Mouse (Mus musculus) gastrocnemius, postnatal 10 days (tissue): ENCODE data around the gene Btbd2. TPM values are rescaled to one million over a fixed set of nuclear protein-coding genes. Genes with fewer than 3 reads are reported as not detected.

ENCODE experiments used
- DNase-seq: peaks from one replicate; pipeline ENCODE4 v3.0.0; 2021; ENCODE audit warnings: mixed read lengths
- total RNA-seq, 2 experiments: library from RNA; stranded (reverse); gene quantifications; 2 replicates each; pipeline ENCODE4 v1.2.3; 2021

The Btbd2 gene
- total RNA-seq, 2 experiments from 2014 or later: 39.9 to 40.3 TPM

DNA sequence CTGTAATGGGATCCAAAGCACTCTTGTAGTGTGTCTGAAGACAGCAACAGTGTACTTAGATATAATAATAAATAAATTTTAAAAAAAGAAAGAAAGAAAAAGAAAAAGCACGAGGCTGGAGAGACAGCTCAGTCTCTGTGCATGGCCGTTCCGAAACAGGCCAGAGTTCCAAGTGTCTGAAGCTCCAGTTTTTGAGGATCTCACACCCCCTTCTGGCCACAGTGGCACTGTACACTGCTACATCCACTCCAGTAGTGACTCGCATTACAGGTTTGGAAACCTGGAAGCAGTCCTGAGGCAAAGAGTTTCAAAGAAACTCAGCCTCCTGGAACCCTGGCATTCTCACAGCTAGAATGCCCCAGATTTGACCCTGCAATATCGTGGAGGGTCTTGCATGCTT lies 31.0 kb upstream of the Btbd2 start:
- DNase-seq: peak; percentile 62

DNA sequence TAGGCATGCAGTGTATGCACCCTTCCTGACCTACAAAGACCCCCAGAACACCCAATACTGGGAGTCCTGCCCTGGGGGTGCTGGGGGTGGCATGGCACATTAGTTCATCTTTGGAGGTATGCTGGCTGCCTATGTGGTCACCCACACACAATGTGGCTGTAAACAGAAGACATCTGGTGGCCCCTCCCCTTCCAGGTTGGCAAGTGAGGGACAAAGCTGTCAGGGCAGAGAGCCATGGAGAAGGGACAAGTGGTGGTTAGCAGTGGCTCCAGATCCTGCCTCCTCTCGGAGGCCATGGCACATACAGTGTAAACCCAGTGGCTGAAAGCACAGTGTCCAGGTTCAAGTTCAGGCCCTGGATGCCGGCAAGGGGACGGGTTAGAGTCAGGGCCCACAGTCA lies 29.7 kb upstream of the Btbd2 start:
- no peak for DNase-seq

DNA sequence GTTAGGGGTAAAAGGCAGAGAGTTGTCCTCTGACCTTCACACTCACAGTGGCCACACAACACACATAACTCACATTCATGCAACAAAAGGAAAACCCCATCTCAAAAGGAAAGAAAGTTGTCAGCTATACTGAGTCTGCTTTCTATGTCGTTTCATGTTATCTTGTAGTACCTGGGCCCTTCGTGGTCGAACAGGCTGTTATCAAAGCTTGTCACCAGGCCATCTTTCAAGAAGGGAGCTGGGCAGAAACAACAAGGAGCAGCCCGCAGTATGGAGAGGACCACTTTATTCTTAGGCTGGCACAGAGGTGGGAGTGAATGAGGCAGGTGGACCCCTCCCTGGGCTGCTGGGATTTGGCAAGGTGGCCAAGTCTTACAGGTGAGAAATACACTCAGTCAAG lies 28.1 kb upstream of the Btbd2 start:
- DNase-seq: no peak

DNA sequence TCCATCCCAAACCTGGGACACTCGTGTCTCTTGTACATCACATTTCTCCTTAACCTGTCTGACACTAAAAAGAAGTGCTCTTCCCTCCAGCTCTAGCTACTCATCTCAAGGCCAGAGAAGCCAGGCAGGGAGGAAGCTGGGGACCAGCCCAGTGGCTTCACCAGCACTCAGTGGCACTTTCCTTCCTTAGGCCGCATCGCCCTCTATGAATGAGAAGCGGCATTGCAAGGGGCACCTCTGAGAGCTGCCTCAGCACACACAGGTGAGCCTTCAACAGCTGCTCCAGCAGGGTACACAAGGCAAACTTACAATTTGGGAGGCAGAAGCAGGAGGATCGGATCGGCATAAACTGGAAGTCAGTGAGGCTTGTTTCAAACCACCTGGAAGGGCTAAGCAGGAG lies 27.3 kb upstream of the Btbd2 start:
- no peak for DNase-seq

DNA sequence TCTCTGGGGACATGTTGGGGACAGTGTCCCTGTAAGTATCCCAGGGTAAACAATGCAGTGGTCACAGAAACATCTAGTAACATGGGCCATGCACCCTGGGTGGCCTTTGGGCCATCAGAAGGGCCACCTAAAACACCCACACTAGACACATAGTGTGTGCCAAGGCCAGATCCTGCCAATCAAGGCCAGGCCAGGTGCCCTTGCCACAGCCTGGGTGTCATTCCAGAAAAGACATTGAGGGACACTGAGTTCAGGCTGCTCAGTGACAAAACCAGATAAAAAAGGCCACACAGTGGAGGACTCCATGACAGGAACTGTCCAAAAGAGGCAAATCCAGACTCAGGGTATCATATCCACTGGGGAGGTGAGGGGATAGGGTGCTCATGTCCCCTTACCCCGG lies 26.8 kb upstream of the Btbd2 start:
- DNase-seq: no peak

DNA sequence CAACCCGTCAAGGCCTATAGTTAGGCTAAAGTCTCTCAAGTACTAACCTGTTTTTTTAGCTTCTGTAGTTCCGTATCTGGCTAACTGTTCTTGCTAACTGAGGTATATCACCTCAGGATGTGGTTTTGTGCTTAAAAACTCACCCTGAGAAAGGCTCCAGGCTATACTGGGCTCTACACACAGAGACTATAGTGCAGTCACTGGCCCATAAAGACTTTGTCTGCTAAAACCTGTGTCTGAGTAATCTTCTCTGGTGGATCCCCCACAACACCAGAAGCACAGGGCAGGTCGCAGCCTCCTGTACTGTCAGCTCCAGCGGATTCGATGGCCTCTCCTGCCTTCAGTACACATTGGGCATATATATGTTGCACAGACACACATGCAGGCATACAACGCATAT lies 25.1 kb upstream of the Btbd2 start:
- no peak for DNase-seq

DNA sequence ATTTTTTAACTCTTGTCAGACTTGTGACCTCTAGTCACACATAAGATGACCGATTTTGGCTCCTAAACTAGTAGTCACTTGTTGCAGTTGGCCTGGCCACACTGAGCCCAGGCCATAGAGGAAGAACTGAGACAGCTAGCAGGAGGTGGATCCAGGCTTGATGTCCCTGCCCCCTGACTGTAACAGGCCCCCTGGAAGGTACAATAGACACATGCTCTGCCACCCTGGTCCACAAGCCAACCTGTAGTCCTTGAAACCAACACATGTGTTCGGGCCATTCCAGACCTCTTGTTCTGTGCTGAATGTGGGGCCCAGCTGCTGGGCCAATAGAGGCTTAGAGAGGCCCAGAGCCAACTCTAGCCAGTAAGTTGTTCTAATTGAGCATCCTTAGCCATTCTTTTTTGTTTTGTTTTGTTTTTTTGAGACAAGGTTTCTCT lies 23.4 kb upstream of the Btbd2 start:
- no peak for DNase-seq

DNA sequence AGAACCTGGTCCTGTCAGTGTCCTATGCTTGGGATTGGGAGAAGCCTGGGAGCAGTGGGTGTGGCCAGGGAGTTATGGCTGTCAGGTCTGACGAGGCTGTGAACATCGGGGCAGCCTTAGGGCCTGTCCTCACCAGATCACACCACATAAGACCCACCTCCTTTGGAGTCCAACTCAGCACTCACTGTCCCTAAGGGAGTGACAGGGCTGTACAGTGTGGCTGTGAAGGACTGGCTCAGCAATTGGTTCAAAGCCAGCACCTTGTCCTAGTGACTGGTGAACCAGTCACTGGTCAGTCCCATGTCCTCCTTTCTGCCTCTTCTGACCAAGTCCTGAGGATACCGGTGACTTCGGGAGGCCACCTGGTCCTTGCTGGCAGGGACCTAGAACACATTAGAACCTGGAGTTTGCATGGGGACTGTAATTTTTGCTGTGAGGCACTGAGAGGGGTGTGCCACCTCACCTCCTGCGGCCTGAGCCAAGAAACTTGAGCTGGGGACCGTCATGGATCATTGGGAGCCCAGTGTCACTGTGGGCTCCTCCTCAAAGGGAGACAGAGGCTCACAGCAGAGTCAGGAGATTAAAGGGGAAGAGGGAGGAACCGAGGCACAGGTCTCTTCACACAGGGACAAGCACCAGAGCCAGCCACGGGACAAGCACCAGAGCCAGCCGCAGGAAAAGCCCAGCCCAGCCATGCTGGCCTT lies 22.8 kb upstream of the Btbd2 start:
- DNase-seq: no peak

DNA sequence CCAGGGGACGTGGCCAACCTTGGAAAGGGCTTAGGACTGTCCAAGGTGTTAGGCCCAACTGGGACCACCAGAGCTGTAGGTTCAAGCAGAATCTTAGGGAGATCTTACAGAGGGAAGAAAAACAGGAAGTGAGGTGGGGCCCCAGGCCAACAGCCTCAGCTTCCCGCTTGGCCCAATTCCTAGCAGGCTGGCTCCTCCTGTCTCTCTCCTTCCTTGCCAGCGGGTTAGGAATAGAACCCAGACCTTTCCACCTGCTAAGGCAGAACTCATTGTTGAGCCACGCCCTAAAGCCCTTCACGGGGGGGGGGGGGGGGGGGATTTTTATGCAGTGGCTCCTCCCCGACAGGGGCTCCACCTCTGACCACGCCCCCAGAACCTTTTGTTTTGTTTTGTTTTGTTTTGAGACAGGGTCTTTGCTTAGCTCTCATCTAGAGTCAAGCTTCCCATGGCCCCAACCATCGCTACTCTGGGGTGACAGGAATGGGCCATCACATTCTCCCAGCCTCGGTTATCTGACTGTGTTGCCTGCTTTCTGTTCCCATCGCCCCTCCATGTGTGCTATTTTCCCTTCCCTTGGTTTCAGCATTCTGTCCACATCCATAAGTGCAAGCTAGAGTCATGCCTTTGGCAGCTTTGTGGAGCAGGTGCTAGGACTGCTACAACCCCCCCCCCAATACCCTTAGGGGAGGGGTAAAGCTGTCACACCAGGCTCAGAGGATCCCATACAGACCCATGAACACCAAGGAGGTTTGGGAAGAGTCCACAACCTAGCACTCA lies 21.9 kb upstream of the Btbd2 start:
- DNase-seq: no peak

DNA sequence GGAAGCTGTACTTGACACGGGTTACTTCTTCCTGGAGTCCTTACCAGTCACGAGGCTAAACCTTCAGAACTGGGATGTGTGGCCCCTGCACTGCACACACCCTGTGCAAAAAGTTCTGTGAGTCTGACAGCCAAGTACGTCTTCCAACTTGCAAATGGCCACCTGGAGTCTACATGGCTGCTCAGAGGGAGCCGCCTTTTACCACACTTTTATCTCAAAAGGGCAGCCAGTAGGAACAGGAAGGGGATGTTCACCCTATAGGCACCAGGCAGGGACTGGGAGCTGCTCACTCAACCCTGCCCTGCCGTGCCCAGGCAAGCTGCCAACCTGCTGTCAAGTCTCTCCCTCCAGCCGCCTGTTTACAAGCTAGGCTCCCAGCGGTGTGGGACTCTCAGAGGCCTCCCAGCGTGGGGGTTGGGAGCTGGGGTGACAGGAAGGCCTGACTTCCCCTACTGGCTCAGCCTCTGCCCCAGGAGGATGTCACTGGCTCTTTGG lies 21.1 kb upstream of the Btbd2 start, which contains the start of gene Mknk2:
TSS of gene Mknk2 (minus strand) at position 171 of the 495 bp plus-strand sequence.
- DNase-seq: peak; percentile 90

DNA sequence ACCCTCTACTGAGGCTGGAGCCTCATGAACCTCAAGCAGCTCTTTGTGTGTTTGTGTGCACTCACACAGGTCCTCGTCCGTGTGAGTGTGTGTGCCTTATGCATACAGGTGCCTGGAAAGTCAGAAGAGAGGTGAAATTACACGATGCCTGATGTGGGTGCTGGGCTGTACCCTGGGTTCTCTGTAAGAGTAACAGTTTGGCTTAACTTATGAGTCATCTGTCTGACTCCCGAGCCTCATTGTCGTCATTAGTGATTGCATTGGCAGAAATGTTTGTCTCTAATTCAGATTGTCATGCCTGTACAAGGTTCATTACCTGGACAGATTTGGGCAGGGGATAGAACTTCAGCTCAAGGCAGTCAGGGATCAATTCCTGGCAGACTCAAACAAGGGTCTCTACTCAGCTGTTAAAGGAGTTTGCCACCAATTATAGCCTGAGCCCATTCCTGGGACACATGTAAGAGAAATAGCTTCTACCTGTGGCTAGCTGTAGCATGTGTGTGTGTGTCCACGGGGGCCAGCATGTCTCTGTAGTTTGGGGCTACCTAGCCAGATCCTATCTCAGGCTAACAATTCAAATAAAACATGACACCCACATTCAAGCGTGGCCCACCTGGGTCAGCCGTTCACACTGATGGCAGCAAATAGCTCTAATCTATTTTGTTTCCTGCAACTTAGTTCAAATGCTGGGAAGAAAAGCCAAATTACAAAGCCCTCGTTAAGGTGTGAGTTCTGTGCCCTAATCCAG lies 20.4 kb upstream of the Btbd2 start:
- DNase-seq: no peak

DNA sequence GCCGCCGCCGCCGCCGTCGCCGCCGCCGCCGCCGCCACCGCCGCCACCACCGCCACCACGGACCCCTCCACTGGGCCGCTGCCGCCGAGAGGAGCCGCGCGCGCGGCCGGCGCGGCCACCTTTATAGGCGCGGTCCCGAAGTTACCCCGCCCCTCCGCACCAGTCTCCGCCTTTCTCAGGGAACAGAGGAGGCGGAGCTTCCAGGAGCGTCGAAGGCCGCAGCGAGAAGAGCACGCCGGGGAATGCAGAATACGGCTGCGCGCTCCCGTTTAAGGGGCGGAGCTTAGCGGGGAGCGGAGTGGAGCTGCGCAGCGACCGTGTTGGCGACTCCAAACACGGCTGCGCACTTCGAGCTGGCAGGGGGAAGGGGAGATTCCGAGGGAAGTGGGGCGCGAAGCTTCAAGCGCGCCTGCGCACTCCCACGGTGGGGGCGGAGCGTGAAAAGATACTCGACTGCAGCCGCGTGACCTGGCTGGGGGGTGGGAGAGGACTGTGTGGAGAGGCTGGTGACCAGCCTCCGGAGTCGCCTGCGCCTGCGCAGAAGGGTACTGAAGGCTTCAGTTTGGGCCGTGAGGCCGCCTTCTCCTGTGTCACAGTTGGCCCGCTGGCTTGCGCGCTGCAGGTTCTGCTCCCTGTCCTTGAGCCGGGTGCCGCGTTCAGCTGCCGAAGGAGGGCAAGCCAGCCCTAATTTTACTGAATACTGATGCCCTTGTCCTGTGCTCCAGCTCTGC lies 19.5 kb upstream of the Btbd2 start:
- DNase-seq: peak; percentile 100

DNA sequence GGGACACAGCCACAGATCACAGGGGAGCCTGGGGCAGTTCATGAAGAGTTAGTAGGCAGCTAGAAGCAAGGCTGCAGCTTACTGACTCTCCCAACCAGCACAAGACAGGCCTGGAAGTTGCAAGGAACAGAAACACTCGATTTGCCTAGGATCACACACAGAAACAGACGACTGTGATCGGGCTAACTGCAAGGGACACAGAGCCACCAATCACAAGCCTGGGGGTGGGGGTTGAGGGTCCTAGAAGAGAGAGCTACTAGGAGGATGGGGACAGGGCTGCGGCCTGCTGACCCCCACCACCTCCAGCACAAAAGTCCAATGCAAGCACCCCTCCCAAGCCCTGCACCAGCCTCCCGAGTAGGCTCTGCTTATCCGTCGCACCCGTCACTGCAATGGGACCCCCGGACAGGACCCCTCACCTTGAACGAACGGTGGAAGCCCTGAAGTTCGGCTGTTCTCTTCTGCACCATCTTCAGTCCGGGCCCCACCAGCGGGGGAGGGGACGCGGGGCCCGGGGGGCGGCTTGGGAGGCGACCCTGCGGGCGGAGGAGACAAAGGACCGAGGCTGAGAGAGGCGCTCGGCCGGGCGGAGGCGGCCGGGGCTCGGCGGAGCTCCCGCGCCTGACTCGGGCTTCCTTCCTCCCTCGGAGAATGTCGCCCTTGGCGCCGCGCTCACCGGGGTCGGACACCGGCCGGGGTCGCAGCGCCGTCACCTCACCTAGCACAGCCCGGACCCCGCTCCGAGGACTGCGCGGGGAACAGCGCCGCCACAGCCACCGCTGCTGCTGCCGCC lies 18.7 kb upstream of the Btbd2 start:
- no peak for DNase-seq

DNA sequence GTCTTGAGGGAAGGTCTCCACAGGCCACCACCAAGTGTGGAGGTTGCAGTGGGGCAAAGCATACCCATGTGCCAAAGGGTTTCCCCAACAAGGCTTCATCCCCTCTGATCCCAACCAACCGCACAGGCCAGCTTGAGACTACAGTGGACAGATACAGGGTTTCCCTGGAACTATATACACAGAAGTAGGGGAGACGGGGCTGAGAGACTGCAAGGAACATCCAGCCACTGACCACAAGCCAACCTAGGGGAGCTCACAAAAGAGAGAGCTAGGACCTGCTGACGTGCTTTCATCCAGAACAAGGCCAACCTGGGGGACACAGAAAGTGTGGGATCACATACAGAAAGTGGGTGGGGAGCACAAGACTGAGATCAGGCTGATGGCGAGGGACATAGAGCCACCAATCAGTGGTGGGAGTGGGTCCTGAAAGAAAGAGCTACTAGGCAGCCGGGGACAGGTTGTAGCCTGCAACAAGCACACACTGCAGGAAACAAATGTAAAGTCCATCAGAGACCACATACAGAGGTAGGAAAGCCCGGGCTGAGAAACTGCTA lies 18.1 kb upstream of the Btbd2 start:
- no peak for DNase-seq

DNA sequence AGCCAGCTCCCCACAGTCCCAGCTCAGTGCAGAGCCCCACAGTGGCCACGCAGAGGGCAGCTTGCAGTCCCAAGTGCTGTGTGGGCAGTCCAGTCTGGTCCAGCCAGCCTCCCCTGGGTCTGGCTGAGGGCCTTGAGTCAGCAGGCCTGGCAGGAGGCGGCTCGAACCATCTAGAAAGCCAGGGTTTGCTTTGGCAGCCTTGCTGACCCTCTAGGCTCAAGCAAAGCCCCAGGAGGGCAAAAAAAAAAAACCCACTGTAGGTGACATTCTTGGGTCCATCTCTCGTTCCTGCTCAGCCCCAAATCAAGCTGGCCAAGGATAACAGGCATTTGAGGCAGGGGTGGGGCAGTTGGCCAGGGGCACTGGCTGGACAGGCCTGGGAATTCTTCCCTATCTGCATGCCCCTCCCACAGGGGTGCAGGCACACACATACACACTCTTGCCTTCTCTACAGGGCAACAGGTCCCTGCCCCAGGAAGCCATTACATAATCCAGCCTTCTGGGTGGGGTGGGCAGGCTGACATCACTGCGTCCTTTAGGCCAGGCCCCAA lies 17.4 kb upstream of the Btbd2 start:
- DNase-seq: no peak

DNA sequence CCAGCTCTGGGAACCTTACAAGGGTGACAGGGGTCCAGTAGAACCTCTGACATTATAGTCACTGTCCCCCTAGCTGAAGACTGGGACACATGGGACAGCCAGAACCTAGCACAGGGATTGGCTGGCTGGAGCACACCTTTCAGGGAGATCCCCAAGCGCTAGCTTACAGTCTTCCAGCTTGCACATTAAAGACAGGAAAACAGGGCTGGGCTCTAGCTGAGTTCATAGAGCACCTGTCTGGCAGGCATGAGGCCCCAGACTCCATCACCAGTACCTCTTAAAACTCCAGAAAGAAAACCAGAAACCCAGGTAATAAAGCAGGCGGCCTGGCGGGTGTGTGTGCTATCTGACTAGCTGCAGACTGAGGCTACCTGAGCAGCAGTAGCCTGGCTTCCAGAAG lies 16.8 kb upstream of the Btbd2 start:
- no peak for DNase-seq

DNA sequence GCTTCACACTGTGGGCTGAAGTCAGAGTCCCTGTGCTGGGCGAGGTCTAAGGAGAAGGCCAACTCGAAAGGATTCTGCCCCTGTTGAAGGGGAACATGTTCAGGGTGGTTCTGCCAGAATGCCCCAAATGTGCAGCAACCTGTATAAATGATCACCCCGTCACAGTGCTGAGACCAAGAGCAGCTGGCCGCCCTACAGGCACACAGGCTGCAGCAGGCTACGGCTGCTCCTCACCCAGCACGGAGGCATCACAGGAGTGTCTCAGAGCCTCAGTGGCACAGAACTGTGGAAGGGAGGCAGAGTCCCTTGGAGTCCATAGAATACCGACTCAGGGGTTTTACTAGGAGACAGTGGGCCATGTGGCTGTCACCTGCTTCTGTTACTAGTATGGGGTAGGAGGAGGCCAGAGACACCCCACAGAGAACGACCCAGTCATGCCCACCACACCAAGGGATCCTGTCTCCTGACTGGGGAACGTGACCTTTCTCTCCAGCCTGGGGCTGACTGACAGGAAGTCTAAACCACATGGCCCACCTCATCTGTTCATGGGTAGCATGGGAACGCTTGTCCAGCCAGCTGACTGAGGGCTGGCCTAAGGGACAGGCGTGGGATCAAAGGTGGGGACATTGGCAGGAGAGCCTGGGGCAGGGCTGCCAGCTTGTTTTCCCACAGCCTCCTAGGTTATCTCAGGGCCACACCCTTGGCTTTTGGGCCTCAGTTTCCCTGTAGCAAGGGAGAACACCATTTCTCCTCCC lies 15.2 kb upstream of the Btbd2 start:
- no peak for DNase-seq

DNA sequence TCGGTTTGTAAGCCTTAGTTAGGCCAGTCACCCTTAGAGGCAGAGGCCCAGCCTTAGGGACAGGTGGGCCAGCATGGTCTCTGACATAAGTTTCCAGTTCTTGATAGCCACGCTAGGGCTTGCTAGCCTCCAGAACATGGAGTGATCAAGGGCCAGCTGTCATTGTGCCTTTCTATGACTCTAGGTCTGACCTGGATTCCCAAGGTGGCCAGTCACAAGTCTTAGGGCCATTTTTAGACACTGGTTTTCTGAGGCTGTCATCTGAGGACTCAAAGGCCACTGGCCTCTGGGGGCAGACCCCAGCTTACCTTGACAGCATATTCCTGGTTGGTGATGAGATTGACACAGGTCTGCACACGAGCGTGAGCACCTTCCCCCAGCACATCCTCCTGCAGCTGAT lies 14.4 kb upstream of the Btbd2 start:
- no peak for DNase-seq

DNA sequence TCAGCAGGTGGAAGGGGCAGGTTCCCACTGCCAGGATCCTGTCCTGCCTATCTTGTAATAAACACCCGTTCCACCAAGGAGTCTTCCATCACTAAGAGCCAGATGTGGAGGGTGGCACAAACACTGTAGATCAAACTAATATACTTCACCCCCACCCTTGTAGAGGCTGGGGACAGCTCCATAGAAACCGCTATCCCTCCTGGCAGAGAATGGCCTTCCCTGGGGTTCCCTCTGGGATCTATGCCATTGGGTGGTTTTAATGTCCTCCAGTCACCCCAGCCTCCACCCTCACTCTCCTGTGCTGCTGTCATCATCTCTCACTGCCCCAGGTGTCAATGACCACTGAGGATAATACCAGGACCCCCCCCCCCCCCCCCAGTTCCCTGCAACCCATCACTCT lies 13.7 kb upstream of the Btbd2 start:
- no peak for DNase-seq
